Mouse (Mus musculus) cerebellum, postnatal 4 days (tissue): ENCODE results near the gene Dnaaf5.

Source experiments
- DNase-seq, 2 experiments: peaks; one replicate each; pipeline ENCODE4 v3.0.0; 2022; ENCODE audit warnings: low spot score in 2 of 2, mixed read lengths in 1 of 2

Gene Dnaaf5

GRCm38 (mm10) chr5:139149681-139150602 lies at the start of gene Dnaaf5, which contains the start of gene Prkar1b:
Gene Dnaaf5, plus strand, starts transcription at chr5:139150223.
Gene Prkar1b, minus strand, starts transcription at chr5:139150001.
- DNase-seq: peak; percentile 86 to 95

DNA sequence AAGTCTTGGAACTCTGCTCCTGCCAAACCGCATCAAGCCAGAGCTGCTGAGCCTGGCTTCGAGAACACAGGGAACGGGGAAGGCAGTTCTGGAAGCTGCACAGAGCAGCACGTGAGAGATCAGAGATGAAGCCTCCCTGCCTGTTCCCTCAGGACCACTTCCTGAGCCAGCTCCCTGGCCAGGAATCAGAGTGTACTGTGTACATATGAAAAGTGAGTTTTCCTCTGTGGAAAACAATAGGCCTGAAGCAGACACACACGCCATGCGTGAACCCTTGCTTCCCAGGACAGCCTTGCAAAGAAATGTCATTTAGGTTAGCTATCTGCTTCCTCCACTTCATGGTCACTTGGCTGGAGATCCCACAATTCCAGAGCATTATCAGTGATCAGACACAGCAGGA lies 48.2 kb upstream of the Dnaaf5 start:
- no peak for DNase-seq

DNA sequence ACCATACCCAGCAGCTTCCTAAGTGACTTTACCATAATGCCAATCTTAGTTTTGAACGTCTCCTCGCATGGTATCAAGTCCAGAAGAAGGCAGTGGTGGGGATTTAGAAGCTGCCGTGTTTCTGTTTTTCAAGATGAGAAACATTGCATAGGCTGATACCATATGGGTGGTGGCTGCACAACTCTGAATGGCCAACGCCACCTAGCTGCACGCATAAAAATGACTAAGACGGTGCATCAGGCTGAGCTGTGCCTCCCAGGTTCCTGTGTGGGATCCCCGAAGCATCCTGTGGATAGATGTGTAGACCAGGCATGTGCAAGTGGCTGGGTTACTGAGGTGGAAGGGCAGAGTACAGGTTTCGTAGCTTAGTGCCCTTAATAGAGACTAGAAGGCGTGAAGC lies 42.2 kb upstream of the Dnaaf5 start:
- no peak for DNase-seq

- no peak for DNase-seq
Measured at GRCm38 (mm10) chr5:139110140-139110855, 39.7 kb upstream of the Dnaaf5 start.

DNA sequence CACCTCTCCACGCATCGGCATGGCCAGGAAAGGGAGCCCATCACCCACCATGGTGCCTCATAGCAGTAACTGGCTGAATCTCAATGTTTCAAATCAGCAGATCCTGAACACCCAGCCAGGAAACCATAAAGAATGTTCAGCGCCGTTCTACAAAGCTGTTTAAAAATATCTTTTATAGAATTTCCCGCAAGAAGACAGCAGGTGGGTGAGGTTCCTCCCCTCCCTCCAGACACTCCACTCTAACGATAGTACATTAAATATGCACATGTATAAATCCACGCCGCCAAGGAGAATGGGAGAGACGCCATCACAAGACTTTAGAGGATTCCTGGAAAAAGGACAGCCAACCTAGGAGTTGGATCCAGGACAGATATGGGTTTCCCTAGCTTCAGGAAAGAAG lies 38.0 kb upstream of the Dnaaf5 start:
- no peak for DNase-seq

- DNase-seq: no peak
Measured at GRCm38 (mm10) chr5:139112418-139112817, 37.6 kb upstream of the Dnaaf5 start.

- no peak for DNase-seq
Measured at GRCm38 (mm10) chr5:139114876-139115275, 35.1 kb upstream of the Dnaaf5 start.

- no peak for DNase-seq
Measured at GRCm38 (mm10) chr5:139115507-139115906, 34.5 kb upstream of the Dnaaf5 start.

DNA sequence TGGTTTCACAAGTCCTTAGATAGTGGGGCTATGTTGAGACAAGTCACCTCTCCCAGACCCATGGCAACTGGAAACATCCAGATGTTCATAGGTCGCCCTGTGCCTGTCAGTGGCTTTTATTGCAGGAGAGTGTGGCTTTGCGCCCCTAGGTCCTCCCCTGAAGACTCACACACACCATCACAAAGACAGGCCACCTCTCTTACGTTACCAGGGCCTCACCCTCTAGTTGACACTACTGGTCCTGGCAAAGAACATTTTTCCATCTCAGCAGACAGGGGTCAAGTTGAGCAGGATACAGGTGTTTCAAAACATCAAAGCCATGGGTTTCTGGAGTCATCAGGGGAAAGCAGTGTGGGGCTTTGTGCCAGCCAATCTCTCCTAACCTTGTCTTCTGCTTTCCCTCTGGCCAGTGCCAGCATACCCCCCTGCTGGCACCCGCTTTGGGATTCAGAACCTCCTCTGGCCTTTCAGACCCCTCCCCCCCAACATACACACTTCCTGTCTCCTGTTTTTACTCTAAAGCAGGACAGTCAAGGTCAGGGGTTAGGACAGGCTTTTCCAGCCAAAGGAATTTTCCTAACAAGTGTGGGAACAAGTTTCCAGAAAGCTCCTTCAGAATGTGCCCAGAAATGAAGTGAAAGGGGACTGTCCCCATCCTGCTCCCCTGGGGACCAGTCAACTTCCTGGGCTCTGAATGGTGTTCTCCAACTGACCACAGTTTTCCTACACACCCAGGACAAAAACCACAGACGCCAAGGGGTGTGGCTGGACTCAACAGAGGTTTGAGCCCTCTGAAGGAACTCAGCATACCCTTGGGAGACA lies 31.7 kb upstream of the Dnaaf5 start:
- DNase-seq: no peak

DNA sequence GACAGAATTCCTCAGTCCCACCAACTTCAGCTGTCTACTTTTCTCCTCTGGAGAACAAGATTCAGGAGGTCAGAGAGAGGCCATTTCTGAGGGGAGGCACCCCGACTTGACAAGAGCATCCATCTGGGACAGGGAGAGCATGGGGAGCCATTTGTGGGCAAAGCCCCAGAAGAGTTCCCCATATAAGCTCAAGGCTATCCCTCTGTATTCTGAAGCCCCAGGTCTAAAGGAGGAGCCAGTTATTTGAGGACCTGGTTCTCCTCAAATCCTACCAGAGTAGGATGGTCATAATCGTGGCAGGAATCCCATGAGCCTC lies 31.1 kb upstream of the Dnaaf5 start:
- DNase-seq: no peak

DNA sequence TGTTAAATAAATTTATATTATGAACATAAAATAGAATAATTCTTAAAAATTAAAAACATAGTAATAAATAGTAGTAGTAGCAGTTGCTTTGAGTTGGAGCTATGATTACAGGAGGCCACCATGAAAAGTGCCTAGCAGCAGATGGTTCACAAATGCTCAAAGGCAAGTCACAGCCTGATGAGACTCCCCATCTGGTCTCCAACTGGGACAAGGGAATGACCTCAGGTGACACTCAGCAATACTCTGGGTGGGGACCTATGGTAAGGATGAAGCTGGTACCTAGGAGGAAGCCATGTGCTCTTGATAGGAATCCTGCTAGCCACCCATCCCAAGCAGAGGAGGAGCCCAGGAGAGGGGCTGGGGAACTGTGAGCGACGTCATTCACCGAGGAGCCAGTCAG lies 24.3 kb upstream of the Dnaaf5 start:
- no peak for DNase-seq

- DNase-seq: no peak
Measured at GRCm38 (mm10) chr5:139128476-139129065, 21.5 kb upstream of the Dnaaf5 start.

- DNase-seq: no peak
Measured at GRCm38 (mm10) chr5:139129078-139129477, 20.9 kb upstream of the Dnaaf5 start.

- peak in 1 of 2 experiments; percentile 41 for DNase-seq
Measured at GRCm38 (mm10) chr5:139129572-139130151, 20.4 kb upstream of the Dnaaf5 start.

DNA sequence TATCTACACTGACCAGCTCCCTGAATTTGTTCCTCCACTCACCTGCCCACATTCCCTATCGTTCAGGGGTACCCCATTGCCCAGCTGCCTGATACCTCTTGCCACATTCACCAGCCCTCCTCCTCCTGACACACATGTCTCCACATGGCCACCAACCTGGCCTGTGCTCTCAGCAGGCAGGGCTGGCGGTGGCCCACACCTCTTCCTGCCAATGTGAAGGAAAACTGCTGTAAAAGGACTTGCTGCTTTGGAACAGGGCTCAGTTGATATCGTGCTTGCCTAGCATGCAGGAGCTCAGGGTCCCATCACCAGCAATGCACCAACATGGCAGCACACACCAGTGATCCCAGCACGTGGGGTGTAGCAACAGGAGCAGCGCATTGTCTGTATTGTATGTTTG lies 19.7 kb upstream of the Dnaaf5 start:
- no peak for DNase-seq

DNA sequence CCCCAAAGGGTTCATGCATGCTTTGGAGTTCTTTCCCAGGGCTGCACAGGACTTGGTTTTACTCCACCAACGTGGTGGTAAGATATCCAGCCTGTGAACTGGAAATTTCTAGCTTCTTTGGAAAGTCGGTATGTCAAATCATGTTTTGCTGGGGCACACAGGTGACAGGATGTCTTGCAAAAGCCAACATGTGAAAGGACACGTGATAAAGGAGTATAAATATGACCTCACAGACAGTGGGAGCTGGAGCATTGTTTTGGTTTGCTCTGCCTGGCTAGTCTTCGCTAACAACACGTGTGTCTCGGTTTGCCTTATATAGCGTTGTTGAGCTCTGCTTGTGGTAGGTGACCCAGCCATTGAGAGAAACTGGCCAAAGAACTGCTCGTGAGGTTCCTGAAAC lies 15.5 kb upstream of the Dnaaf5 start:
- DNase-seq: no peak

DNA sequence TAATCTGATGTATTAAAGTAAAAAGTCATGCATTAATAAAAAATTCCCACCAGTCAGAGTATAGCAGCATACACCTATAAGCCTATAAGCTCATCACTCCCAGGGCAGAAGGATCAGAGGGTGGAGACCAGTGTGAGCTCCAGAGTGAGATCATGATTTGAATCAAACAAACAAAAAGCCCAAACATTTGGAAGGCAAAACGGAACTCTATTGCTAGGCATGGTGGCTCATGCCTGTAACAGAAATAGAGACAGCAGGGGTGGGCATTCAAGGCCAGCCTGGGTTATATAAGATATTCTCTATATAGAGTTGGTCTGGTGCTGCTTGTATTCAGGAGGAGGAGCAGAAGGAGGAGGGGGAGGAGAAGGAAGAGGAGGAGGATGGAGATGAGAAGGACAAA lies 13.7 kb upstream of the Dnaaf5 start:
- DNase-seq: no peak

DNA sequence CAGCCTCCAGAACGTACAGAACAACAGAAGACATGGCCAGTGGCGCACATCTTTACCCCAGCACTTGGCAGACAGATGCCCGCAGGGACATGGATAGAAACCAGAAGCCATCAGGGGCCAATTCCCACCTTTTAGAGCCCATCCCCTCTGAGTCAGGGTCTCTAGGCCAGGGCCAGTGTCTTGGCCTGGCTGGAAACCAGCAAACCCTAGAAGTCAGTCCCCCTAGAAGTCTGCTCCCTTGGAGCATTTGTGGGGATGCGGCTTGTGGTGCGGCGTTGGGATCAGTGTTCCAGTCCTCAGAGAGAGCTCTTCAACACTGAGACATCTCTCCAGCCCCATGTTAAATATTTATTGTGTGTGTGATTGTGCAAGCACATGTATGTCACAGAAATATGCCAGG lies 12.8 kb upstream of the Dnaaf5 start:
- DNase-seq: no peak

DNA sequence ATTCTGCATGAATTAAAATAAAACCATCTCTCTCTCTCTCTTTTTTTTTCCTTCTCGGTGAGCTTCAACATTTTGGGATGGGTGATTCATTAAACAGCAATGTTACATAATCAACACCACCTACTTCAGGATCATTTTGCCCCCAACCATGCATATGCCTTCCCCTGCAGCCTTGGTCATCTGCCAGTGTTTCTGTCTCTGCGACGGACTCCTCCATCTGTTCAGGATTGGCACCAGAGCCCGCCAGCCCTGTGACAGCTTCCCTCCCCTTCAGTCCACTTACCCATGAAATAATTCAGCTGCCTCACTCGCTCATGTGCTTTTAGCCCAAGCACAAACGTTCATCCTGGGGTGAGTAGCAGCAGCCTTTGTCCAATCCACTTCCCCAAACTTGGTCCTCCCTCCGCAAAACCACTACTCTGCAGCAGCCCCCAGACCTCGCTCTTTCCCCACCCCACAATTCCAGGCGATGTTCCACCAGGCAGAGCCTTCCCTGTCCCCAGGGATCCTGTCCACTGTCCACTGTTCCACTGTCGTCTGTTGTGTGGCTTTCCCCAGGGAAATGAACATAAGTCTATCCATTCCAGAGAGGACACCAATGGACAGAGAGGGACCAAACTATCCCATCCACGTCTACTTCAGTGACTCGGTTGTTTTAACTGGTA lies 11.6 kb upstream of the Dnaaf5 start:
- peak in 1 of 2 experiments; percentile 79 for DNase-seq

DNA sequence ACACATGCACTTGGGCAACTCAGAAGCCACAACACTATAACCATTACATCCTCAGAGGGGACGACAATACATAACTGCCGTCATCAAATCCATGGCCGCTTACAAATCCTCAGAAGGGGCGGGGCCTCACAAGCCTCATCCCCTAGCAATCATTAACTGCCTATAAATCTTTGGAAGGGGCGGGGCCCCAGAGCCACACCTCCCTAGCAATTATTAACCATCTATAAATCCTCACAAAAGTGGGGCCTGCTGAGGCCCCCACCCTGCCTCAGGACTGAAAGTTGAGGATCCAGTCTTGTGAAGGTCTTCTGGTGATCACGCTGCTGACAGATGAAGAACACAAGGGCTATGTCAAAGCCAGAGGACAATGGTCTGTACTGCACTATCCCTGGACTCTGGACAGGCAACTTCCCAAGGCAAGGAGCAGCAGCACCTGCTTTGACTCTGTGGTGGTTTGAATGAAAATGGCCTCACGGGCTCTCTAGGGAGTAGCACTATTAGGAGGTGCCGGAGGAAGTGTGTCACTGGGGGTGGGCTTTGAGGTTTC lies 11.0 kb upstream of the Dnaaf5 start:
- no peak for DNase-seq

- no peak for DNase-seq
Measured at GRCm38 (mm10) chr5:139140589-139140988, 9.4 kb upstream of the Dnaaf5 start.
